Mouse (Mus musculus) adrenal gland, adult 8-10 months (tissue): ENCODE data around the gene Msi1. TPM values are rescaled to one million over a fixed set of nuclear protein-coding genes. Genes with fewer than 3 reads are reported as not detected.
"Not testable (repeated sequence)": the region's sequence is repeated elsewhere in the genome, so short reads cannot be mapped to it uniquely, and the experiment has no call there.

ENCODE experiments used
- DNase-seq: peaks from one replicate; pipeline ENCODE4 v3.0.0; 2022
- total RNA-seq, 4 experiments: library from RNA; stranded (reverse); gene quantifications; 2 replicates each; pipeline ENCODE4 v1.2.4; 2022

Msi1 gene
- total RNA-seq, 4 experiments from 2014 or later: 17.5 to 27.3 (median 21.7) TPM

DNA sequence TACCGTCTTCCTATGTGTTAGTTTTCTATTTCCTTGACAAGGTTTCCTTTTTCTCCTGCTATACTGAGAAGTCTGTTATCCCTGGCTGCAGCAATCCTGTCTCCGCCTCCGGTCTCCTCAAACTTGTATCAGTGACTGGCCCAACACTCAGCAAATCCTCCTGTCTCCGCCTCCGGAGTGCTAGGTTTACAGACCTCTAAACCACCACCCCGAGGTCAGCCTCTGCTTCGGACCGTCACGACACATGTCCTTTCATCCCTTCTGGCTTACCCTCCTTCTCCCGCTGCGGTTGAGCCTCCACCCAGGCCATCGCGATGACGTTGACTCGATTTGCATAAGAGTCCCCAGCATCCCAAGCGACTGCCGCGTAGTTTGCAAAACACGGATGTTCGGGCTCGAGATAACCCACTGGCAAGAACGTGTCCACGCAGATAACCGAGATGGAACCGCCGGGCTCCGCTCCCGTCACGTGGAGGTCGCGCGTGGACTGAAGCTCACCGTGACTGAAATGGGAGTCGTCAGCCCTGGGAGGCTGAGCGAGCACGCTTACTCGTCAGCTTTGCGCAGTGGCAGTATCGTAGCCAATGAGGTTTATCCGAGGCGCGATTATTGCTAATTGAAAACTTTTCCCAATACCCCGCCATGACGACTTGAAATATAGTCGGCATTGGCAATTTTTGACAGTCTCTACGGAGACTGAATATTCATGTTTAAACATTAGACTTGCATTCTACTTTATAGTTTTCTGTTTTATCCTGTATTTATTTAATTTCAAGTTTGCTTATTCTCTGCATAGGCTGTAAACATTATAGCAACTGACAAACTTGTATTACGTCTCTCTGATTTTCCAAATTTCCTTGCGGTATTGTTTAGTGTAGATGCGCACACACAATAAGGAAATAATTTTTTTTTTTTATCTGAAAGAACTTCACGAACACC lies 60.6 kb downstream of the Msi1 start:
- DNase-seq: peak; percentile 89

GRCm38 (mm10) chr5:115490638-115491000 lies 61.2 kb downstream of the Msi1 start:
- DNase-seq: no peak

- no peak for DNase-seq
These were observed 61.7 kb downstream of the Msi1 start for GRCm38 (mm10) chr5:115491076-115491475.

DNA sequence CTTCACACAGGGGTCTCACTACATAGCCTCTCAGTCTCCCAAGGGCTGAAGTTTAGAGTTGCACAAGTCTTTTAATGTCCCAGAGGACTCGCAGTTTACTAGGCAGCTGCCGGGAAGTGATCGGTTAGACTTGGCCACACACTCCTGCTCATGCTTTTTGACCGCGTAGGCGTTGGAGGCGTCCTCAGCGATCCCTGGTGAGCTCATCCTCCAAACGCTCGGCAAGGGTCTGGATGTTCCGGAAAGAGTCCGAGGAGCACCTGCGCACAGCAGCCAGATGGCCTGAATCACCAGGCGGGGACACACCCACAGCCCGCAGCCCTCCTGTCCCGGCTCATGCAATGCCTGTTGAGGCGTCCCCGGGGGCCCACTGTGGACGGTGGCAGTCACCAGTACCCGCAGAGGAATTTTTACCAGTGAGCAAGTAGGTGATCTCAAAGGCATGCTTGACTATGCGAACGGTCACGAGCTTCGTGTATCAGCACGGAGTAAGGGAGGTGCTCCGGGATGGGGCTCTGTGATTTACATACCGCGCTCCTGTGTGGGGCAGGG lies 62.4 kb downstream of the Msi1 start:
- peak; percentile 77 for DNase-seq

- DNase-seq: no peak
These were observed 63.4 kb downstream of the Msi1 start for GRCm38 (mm10) chr5:115492711-115493335.

GRCm38 (mm10) chr5:115493441-115493840 lies 64.0 kb downstream of the Msi1 start:
- no peak for DNase-seq

DNA sequence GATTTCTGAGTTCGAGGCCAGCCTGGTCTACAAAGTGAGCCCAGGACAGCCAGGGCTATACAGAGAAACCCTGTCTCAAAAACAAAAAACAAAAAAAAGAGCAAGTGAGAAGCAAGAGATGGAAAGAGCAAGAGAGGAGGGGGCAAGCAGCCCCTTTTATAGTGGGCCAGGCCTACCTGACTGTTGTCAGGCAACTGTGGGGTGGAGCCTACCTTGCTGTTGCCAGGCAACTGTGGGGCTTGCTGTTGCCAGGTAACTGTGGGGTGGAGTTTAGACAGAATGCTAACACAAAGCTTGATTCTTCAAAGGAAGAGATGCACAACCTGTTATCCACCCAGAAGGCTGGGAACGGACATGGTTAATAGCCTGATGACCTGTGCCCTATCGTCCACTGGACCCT lies 66.2 kb downstream of the Msi1 start:
- not testable (repeated sequence) for DNase-seq

DNA sequence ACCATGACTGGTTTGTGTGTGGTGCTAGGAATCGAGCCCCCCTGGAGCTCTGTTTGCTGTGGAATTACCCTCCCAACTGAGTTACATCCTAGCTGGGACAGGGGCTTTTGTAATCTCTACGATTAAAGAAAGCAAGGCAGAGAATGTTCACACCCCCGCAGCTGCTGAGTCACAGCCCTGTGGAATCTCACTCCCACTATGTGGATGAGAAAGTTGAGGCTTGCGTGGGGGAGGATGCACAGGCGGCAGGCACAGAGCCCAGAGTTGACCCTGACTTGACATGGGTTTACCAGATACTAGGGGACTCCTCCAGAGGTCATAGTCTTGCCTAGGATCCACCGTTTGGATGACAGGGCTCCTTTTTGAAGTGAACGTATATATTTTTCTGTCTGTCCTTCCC lies 67.6 kb downstream of the Msi1 start:
- no peak for DNase-seq

DNA sequence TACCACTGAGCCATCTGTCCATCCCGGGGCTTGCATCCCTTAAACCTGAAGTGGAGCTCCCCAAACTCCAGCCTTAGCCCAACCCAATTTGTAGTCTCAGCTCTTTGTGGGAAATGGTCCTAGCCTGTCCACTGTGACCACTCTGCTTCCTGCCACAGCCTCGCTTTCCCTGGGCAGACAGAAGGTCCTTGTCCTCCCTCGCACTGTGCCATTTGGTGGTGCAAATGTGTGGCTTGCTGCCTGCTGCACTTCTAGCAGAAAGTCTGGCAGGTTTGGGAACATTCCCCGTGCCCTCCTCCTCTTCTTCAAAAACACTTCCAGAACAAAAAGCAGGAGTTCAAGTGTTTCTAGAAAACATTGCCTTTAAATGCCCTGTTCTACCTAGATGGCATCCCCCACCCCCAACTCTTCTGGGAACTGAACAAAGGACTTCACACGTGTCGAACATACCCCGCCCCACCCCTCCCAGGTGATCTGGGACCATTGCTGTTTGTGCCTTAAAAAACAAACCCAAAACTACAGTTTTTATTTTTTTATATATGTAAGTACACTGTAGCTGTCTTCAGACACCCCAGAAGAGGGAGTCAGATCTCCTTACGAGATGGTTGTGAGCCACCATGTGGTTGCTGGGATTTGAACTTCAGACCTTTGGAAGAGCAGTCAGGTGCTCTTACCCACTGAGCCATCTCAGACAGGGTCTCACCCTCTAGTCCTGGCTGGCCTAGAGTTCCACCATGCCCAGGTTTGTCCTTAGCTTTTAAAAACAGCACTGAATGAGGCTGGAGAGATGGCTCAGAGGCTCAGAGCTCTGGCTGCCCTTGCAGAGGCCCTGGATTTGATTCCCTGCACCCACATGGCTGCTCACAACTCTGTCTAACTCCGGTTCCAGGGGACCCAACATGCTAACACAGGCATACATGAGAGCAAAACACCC lies 69.2 kb downstream of the Msi1 start:
- no peak for DNase-seq

DNA sequence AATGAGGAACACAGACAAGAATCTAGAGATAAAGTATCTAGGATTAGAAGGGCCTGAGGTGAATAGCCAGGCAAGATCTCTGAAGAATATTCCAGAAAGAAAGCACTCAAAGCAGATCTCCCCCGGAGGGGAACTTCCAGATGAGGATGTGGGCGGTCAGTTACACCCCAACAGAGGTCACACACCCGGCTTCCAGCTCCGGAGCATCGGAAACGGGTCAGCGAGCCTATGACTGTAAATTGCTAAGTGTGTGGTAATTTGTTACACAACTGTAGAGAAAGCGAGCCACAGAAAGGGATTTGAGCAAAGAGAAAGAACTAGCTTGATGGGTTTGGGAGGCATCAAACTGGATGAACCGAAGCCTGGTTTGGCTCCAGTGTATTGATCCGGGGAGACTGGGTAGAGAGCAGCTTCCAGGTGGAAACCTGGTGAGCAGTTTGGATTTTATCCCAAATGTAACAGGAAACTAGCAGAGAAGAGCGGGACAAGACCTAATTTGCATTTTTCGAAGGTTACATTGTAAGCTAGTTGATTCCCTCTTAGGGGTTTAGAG lies 71.1 kb downstream of the Msi1 start:
- no peak for DNase-seq

DNA sequence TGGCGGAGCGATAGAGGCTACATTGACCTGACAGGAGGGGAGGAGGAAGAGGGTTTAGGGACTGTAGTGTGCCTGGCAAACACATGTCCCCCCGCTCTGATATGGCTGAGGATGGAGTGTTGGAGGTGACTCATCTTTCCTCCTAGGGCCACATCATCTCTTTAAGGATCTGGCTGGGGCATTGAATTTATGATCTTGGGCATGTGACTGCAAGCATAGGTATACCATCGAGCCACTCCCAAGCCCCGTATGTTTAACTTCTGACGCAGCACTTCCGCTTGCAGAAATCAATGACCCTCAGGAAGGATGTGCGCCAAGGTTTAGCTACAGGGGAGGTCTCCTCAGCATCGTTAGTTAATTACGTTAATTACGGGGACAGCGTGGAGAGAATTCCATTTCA lies 73.6 kb downstream of the Msi1 start:
- DNase-seq: no peak

Other genes with a start within 250 kb of the Msi1 start
- 10 to 100 TPM; 11.8 to 59.6 (median 41.5) TPM for gene Cabp1, start 235.2 kb upstream of the Msi1 start, total RNA-seq
- gene Pop5, start 193.8 kb upstream of the Msi1 start, total RNA-seq: 10 to 100 TPM; 75.9 to 87.9 (median 84.9) TPM
- gene Rnf10, start 156.7 kb upstream of the Msi1 start, total RNA-seq: 100 to 1,000 TPM; 218 to 258 (median 235) TPM
- gene Coq5, start 149.9 kb upstream of the Msi1 start, total RNA-seq: 10 to 100 TPM; 50.3 to 63.7 (median 60.1) TPM
- gene Dynll1, start 128.6 kb upstream of the Msi1 start, total RNA-seq: 100 to 1,000 TPM; 140 to 233 (median 156) TPM
- gene Srsf9, start 102.4 kb upstream of the Msi1 start, total RNA-seq: 10 to 100 TPM; 68.1 to 89.3 (median 75.9) TPM
- 10 to 100 TPM; 21.5 to 24.6 (median 23.1) TPM for gene Gatc, start 88.4 kb upstream of the Msi1 start, total RNA-seq
- 10 to 100 TPM; 37.4 to 58.7 (median 46.8) TPM for gene Triap1, start 88.4 kb upstream of the Msi1 start, total RNA-seq
- 1,000 to 10,000 TPM in 2 of 4 experiments, 100 to 1,000 TPM in 2; 703 to 1,239 (median 893) TPM for gene Cox6a1, start 80.6 kb upstream of the Msi1 start, total RNA-seq
- gene Pla2g1b, start 36.7 kb downstream of the Msi1 start, total RNA-seq: under 1 TPM in 1 of 4 experiments, not detected in 3; 0.93 TPM
- 10 to 100 TPM; 24.6 to 53.8 (median 41.2) TPM for gene Sirt4, start 55.1 kb downstream of the Msi1 start, total RNA-seq
- 10 to 100 TPM; 32.1 to 64.5 (median 44.8) TPM for gene Pxn, start 77.1 kb downstream of the Msi1 start, total RNA-seq
- 100 to 1,000 TPM; 682 to 769 (median 720) TPM for gene Rplp0, start 129.9 kb downstream of the Msi1 start, total RNA-seq
- 10 to 100 TPM; 69.2 to 98.2 (median 77.7) TPM for gene Gcn1l1, start 135.7 kb downstream of the Msi1 start, total RNA-seq
- 10 to 100 TPM; 58.8 to 70.3 (median 60.6) TPM for gene Rab35, start 202.3 kb downstream of the Msi1 start, total RNA-seq